Mouse (Mus musculus) adrenal gland, postnatal 14 days (tissue): ENCODE data around the gene Ecm2. TPM values are rescaled to one million over a fixed set of nuclear protein-coding genes. Genes with fewer than 3 reads are reported as not detected.

Experiments
- DNase-seq: peaks from one replicate; pipeline ENCODE4 v3.0.0; 2021; ENCODE audit warnings: mixed read lengths
- long read RNA-seq, 2 experiments: library from polyadenylated mRNA; stranded (forward); transcript quantifications; one replicate each; pipeline ENCODE4 v2.0.0; 2021
- total RNA-seq: library from RNA; stranded (reverse); gene quantifications from 2 replicates; pipeline ENCODE4 v1.2.3, GENCODE M21; 2021

The Ecm2 gene
- 8.3 and 12.0 TPM in 2 replicates for total RNA-seq
- long read RNA-seq, experiment 1, partial matches to known transcripts = 0 of 4 reads
- long read RNA-seq, experiment 1, other reads (novel, unspliced or antisense) = 0 of 4 reads
- long read RNA-seq, experiment 2, partial matches to known transcripts = 2 of 3 reads
- long read RNA-seq, experiment 2, other reads (novel, unspliced or antisense) = 0 of 3 reads

DNA sequence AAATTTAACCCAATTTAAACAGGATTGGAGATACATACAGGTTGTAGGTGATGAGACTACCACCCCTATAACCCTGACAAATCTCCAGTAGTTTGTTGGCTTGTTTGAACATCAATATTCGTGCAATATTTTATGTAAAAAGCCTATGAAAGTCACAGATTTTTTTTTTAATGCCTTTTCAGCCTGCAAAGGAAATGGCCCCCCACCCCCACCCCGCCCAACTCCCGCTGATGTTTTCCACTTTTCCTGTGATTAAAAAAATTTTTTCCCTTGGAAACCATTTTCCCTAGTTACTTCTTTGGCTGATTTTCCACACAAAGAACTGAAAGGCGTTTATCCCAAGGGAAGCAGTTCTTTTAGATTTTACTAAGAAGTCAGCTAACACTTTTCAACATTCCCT is at the start of gene Ecm2:
Gene Ecm2 (plus strand): TSS at position 301 of the 400 bp plus-strand sequence.
- no peak for DNase-seq

DNA sequence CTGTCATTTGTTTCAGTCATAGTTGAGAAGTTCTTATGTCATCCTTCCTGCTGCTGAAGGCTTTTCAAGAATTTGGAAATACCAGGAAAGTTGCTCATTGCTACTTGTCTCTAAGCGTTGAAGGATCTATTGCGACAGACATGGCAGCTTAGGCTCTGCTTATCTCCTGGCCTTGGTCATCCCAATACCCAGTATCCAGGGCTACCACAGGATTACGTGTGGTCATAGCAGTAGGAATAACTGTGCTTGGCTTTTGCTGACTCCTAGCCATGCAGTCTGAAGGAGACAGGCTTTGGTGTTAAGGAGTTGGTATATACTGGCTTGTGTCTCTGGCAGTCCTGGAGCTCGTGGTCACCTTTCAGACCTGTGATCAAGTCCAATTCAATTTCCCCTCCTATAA is 44.3 kb upstream of the Ecm2 start:
- peak; percentile 70 for DNase-seq

DNA sequence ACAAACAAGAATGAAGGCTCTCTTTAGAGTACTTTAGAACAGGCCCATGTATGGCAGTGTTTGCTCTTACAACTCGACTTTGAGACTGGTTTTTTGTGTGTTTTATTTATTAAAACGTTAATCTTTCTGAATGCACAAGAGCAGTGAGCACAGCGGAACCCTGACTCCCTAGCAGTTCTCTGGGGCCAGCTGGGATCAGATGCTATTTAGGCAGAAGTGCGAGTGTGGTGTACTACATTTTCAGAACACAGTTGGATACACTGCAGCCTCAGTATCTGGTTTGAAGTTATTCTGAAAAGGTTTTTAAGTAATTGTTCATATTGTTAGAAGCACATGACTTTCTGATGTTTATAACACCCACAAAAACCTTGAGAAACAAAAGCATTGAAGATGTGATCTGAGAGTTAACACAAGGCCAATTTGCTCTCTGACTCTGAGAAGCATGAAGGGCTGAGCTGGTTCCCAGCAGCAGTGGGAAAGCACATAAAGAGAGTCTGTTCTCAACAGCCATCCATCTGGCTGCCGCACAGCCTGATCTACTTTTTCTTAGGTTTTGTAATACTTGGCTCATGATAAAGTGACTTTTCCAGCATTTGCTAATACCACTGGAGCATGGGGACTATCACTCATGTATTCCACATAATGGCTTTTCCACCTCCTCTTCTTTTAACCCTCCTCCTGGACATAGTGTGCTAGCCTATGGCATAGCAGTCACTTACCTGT is 43.8 kb upstream of the Ecm2 start:
- DNase-seq = peak; percentile 30

DNA sequence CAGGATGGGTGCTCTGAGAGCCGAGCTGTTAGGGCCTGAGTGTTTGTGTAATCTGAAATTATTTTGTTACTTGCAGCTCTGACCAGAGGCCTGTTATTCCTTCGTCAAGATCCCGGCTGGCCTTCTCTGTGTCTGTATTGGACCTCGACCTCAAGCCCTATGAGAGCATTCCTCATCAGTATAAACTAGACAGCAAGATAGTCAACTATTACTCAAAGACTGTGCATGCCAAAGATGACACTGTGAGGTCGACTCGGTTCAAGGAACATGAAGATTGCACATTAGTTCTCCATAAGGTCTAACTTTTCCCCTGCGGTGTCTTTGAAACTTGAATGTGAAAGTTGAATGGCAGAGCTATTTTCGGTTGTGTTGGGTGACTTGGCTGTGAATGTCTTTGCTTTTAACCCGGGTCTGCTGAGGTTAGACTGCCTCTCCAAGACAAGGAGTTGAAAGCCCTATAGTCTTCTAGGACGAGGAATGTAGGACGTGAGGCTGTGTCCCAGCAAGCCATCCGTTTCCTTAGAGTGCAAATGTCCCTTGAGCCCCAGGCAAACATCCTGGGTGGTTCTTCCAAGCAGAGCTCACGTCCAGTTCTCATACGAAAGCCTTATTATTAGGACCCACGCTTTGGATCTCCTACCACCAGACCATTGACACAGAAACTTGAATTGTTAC is 43.0 kb upstream of the Ecm2 start:
- DNase-seq = peak; percentile 66

DNA sequence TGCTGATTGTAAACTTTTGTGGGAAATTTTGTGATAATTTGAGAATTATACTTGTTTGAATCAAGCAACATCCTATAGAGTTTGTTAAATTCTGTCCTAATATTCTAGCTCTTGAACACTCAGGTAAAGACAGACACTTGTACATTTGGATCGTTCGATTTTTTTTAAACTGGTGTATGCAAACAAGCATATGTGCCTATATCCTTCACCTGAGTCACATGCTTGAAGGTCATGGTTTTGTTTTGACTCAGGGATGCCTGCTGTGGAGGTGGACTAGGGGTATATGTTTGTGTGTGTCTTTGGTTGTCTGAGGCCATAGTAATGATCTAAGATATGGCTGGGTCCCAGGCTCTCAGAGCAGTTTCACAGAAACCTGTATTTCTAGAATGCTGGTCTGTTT is 41.7 kb upstream of the Ecm2 start:
- DNase-seq = no peak

DNA sequence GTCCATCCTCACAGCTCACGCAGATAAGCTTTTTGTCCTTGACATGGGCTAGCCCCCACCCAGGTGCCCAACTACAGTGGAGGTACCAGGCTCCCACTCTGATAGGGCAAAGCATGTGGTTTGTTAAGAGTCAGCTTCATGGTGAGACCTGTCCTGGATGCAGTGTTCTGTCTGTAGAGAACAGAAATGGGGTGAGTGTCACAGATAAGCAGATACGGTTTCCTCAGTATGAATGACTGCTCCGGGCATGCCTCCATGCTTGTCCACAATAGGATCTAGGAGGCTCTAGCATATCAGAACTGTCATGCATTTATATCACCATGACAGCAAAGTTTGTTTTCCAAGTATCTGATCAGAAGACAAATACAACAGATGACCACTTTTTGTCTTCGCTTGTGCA is 38.7 kb upstream of the Ecm2 start:
- DNase-seq = no peak

DNA sequence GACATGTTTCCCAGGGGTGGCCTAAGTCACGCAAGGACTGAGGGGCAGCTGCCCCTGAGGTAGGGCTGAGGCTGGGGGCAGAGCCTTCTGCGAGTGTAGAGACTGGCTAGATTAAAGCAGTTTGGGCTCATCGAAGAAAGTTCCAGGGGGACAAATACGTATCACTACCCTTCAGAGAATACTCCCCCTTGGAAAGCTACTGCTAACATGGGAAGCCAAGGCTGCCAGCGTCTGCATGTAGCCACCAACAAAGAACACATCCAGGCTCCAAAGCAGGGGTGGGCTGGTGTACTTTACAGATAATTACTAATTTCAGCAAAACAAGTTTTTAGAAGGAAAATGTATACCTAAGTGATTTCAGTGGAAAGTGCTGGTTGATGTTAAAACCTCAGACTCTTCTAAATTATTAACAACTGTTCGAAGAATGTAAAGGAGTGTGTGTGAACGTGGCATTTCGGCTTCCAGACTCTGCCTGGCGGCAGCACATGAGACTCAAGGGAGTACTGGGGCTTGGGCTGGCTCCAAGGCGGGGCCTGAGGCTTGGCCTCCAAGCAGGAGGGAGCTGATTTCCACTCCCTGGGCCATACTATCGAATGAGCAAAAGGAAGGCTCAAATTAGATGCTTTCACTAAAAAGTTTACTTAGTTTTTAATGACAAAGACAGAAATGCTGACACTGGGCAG is 38.1 kb upstream of the Ecm2 start:
- peak; percentile 78 for DNase-seq

DNA sequence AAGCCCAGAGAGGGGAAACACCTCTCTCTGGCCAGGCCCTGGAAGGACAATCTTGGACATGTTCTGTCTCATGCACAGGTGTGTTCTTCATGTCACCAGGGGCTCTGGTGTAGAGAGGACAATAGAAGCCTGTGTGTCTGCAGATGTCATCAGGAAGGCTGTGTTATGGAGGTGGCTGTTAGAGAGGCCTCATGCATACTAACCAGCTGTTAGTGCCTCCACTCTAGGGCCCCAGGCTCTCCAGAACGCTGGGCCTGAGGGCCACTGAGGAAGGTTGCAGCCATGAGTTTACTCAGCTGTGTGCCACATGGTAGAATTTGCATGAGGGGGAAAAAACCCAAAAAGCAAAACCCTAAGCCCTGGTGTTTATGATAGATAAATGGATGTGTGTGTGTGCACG is 37.0 kb upstream of the Ecm2 start:
- DNase-seq = no peak

DNA sequence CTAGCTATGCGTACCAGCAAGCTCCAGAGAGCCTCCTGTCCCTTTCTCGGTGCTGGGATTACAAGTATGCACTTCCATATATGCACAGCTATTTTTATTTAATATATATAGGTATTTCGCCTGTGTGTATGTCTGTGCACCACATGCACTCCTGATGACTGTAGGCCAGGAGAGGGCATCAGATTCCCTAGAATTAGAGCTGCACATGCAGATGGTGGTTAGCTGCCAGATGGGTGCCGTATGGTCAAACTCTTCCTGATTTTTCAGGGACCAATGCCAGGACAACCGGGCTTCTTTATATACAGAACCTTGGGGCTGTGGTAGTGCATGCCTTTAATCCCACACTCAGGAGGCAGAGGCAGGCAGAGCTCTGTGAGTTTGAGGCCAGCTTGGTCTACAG is 35.6 kb upstream of the Ecm2 start:
- DNase-seq = no peak

DNA sequence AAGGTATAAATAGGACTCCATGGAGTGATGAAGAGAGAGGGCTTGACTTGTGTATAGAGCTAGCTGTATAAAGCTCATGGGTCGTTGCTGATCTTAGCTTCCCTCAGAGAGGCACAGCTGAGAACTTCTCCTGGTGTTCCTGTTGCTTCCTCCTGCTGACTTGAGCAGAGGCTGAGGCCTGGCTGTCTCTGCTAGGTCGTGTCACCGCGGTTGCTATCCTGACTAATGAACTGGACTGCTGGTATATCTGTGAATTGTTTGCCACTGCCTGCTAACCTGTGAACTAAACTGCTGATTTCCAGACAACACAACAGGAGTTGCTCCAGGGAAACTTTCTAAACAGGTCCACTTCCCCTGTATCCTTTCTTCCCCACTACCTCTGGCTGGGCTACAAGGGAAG is 34.3 kb upstream of the Ecm2 start:
- DNase-seq = no peak

DNA sequence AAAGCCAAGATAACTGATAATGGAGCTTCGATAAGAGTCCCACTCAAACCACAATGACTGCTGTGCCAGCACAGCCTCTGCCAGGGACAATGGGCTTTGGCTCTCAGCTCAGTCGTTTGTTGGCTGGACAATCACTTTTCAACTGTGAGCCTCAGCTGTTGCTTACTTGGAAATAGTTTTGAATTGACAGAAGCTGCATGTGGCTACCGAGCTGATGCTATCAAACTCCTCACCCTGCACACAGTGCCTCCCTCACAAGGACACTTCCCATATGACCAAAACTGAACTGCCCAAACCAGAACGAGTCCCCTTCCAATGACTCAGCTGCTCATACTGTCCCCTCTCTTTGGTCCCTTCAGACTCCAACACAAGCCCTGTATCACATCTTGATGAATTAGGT is 33.8 kb upstream of the Ecm2 start:
- peak; percentile 32 for DNase-seq

DNA sequence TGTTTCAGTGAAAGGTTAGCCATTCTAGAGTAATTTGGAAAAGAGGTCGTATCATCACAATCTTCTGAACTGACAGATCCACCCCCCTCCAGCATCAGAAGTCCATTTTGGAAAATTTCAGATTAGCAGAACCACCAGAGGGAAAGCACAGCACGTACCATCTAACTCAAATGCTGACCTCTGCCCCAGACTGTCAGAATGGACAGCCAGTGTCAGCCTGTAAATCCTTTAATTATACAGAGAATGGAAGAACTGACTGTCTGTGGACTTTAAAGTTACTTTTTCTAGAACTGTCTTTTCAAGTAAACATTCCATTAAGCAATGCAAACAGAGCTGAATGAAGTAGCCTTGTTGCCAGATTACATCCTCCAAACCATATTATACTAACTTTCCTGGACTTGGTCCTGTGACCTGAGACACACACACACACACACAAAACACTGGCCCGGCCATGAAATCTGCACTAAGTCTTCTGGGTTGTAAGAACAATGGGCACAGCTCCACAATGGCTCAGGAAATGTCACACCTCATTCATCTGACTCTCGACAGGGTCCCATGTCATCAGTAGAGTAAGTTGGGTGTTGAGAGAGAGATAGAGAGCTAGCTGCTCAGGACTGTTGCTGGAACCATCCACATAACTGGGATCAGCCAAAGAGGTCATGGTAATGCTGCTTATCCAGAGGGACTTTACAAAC is 32.5 kb upstream of the Ecm2 start:
- no peak for DNase-seq

DNA sequence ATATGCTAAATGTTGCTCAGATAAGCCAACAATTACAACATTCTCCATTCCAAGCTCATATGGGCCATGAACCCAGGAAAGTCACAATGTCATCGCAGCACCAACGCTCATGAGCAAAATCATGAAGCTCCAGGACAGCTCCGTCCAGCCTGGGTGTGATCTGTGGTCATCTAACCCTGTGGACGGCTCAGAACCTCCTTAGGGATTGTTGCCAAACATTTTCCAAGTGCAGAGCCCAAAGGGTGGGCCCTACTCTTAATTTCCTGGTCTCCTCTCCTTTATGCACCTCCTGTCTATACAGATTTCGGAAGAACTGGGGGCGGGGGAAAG is 32.0 kb upstream of the Ecm2 start:
- no peak for DNase-seq

DNA sequence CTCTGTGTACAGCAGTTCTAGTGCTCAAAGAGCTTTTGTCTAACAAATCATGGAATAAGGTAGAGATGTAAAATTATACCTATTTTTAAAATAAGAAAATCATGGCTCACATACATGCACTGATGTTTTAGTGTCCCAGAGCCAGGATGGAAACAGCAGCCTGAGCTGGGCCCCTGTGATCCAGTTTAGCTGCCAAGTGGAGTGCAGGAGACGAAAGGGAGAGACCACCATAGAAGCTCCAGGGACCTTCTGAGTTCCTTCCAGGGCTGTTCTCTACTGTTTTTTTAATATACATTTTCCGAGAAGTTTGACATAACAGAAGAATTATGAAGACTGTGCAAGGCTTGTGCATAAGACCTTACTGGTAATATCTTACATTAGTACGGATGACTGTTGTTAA is 26.7 kb upstream of the Ecm2 start:
- DNase-seq = no peak

DNA sequence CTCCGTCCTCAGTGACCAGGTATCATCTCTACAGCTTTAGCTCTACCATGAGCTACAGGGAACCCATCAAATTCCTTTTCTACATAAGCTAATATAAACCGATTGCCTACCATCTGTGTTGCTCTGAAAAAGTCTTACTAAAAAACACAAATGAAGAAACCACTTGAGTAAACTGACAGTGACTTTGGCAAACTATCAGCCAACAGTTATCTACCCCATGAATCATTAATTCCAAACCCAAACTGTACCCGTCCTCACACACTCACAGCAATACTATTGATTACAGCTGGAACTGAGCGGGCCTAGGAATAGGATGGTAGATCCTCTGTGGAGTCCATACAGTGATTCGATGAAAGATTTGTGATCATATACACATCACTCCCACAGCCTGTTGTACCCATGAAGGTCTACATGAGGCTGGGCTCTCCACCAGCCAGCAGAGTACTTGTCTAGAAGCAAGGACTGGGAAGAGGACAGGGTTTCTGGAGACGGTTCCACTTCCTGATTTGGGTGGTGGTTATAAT is 25.7 kb upstream of the Ecm2 start:
- DNase-seq = no peak

DNA sequence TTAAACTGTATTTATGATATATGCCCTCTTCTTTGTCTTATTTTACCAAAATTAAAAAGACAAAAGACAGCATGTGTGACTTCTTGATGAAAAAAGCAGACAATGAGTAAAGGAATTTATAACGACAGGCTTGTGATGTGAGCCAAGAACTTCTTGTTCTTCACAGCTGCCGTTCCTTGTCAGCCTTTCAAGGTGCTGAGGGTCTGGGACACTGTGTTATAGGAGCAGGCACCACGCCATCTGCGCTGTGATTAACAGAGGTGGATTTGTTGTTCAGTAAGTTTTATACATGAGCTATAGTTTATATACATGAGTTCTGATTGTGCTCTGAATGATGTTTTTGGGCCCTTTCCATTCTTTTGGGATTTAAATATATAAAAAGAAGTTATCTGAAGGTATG is 25.2 kb upstream of the Ecm2 start:
- DNase-seq = peak; percentile 50

DNA sequence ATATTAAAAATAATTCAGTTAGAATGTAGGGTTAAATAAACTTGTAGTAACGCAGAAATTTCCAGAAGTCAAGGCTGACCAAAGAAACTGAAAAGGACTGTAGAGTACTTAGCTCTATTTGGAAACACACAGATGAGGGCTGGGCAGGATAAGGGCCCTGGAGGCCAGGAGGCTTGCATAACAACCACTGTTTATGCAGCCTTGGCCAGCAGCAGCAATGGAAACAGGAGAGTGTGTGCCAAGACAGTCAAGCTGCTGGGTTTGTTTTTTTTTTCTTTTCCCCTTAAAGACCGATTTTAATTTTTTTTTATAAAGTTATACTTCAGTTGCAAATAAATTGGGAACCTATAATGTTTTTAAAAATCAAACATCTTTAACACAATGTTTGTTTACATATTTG is 24.6 kb upstream of the Ecm2 start:
- DNase-seq = peak; percentile 86

DNA sequence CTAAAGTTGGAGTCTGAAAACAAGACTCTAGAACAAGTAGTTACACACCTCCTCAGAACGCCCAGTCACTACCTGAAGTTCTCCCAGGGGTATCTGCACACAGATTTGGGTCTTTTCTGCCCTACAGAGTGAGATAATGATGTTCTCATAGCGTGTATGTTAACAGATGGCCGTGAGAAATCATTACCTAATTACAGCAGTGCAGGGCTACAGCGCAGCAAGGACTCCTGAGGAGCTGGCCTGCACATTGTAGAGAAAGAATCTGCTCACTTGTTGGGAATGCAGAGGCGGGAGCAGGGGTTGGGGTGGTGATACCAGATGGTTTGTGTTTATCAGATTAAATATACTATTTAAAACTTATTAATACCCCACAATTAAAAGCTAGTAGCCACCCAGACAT is 24.1 kb upstream of the Ecm2 start:
- peak; percentile 35 for DNase-seq

DNA sequence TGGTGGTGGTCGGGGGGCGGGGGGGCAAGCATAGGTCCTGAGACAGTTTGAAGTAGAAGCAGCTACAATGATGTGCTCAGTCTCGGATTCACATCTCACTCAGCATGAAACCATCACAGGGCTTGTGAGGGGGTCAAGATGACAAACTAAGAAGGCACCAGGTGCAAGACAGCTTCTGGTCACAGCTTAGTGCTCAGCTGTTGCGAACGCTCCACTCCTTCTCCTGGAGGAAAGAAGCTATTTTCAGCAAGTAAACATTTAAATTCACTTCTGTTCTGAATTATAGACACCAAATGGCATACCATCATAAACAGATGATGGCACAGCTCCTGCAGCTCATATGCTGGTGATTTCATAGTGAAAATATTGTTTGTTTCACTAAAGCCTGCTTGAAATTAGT is 19.2 kb upstream of the Ecm2 start:
- DNase-seq = no peak

DNA sequence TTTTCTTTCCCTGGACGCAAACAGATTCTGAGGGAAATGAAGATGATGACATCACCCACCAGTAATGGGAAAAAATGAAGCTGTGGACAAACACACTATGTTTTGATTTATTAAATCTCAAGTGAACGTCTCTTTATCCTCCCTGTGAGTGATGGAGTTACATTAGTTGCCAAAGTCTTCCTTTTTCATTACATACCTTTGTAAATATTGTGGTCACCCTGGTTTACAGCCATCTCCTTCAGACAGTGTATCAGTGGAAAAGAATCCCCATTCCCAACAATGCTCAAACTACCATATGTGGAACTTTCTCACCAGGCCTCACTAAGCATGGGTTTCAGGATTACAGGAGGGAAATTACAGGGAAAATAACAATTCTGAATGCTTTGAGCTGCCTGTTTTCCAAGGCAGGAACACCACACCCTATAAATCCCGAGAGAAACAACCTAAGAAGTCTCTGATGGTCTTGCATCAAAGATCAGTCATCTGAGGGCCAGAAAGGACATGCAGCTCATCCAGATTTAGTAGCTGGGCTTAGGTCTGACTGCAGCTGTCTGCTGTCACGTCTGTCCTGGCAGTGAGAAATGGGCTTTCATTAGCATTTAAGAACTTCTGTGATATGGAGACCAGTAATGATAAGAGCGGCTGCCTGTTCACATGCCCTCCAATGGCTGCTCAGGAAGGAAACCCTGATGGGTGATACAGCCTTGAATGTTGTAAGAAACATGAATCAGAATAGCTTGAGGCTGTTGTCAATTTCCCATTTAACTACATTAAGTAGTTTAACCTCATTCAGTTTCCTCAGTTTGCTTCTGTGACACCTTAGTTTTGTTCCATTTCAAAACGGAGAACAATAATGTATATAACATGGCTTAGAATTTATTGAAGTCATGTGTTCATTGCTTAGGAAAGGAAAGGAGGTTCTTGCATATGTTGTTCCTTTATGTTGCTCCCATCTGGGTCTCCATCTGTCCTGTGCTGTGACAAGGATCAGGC is 11.9 kb upstream of the Ecm2 start, which contains the start of gene Tes3-ps:
Gene Tes3-ps (plus strand): TSS at position 943 of the 993 bp plus-strand sequence.
- no peak for DNase-seq

DNA sequence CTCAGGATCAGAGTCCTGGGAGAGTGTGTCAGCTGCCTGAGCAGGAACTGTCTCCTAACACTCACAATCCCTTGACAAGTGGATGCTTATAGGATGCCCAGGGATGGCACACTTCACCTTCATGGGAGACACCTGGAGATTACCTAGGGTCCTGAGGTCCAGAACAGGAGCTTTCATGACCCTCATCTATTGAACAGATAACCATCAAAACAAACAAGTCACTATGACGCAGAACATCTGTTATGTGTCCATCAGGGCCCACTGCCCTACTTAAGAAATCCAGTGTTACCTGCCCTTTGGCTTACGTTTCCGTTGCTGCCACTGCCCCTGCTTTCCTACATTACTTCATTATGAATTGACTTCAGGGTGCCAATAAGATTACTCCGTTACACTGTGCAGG is 1.2 kb downstream of the Ecm2 start:
- no peak for DNase-seq
